15 mouse cellular contexts compared by ENCODE assay signal in genomic region chr4:141901711-141902478, GRCm38 (mm10). TPM values are rescaled to one million over a fixed set of nuclear protein-coding genes. Genes with fewer than 3 reads are reported as not detected.
DNase-seq lines count a peak whose midpoint lies in the region; ATAC-seq and TF ChIP-seq lines count a peak whose summit lies in the region.
"Had no signal": no experiment of that assay in that cellular context is flagged by ENCODE, and none has a peak within 500 bp of the region (broad histone marks: within the 10 kb centered on the region; RNA-seq: fewer than 3 reads in every experiment).

No protein-coding gene starts in this region.

- peaks cover 20% of the 10 kb centered on the region for H3K4me1 ChIP-seq in heart, embryonic 16.5 days (ENCODE audit: control insufficient read depth, insufficient read depth, low read length)
- H3K4me1 ChIP-seq in heart, adult 2 months (ENCODE audit: control insufficient read depth, insufficient read depth, low read length) = peaks cover 2% of the 10 kb centered on the region; the same call in 1 of the 2 replicates
- peaks cover 2% of the 10 kb centered on the region; the same call in 1 of the 2 replicates for H3K4me1 ChIP-seq in embryonic facial prominence, embryonic 11.5 days (ENCODE audit: control insufficient read depth, insufficient read depth, low read length)
- peaks cover 57% of the 10 kb centered on the region for H3K4me1 ChIP-seq in hindbrain, embryonic 14.5 days (replicated peaks; ENCODE audit: control insufficient read depth, insufficient read depth, low read length)
- peaks cover 49% of the 10 kb centered on the region for H3K4me1 ChIP-seq in neural tube, embryonic 12.5 days
- H3K4me1 ChIP-seq: liver, embryonic 15.5 days; megakaryocyte, embryonic 14.5 days had no signal

- H3K4me2 ChIP-seq in heart, embryonic 16.5 days (ENCODE audit: low read depth, low read length) = no peak overlapping the region
- H3K4me2 ChIP-seq in embryonic facial prominence, embryonic 11.5 days (ENCODE audit: low read depth, low read length) = no peak overlapping the region
- H3K4me2 ChIP-seq in hindbrain, embryonic 14.5 days (replicated peaks) = peak overlapping the region; percentile 29; the same call in 1 of the 2 replicates
- peak overlapping the region; percentile 30; the same call in 1 of the 2 replicates for H3K4me2 ChIP-seq in neural tube, embryonic 12.5 days (replicated peaks)
- H3K4me2 ChIP-seq: liver, embryonic 15.5 days had no signal

- no peak for TF ChIP-seq EP300 in heart, adult 2 months (IDR thresholded peaks at IDR 0.05; ENCODE audit: insufficient read depth, low read depth, low read length)

- TF ChIP-seq CTCF in heart, adult 2 months (IDR thresholded peaks at IDR 0.05) = no peak
- no peak for TF ChIP-seq CTCF in left cerebral cortex, adult 2 months (IDR thresholded peaks at IDR 0.05)

- H3K79me2 ChIP-seq in heart, adult 2 months (replicated peaks; ENCODE audit: control insufficient read depth, insufficient read depth, low read length) = no peaks in the 10 kb centered on the region

- H3K27ac ChIP-seq in heart, embryonic 16.5 days (ENCODE audit: low read length) = no peak overlapping the region
- no peak overlapping the region for H3K27ac ChIP-seq in heart, adult 2 months
- H3K27ac ChIP-seq in embryonic facial prominence, embryonic 11.5 days (replicated peaks; ENCODE audit: low read depth, low read length) = no peak overlapping the region
- peak overlapping the region; percentile 85 for H3K27ac ChIP-seq in hindbrain, embryonic 14.5 days
- peak overlapping the region; percentile 54 for H3K27ac ChIP-seq in neural tube, embryonic 12.5 days
- no peak overlapping the region for H3K27ac ChIP-seq in left cerebral cortex, adult 2 months
- H3K27ac ChIP-seq: liver, embryonic 15.5 days had no signal

- TF ChIP-seq POLR2A in heart, adult 2 months (IDR thresholded peaks at IDR 0.05; ENCODE audit: insufficient read depth, low read depth, low read length) = no peak

- H3K27me3 ChIP-seq in heart, embryonic 16.5 days (ENCODE audit: control insufficient read depth, insufficient read depth, low read length) = no peaks in the 10 kb centered on the region
- H3K27me3 ChIP-seq in heart, adult 2 months (ENCODE audit: control insufficient read depth, insufficient read depth, low read length) = no peaks in the 10 kb centered on the region
- no peaks in the 10 kb centered on the region for H3K27me3 ChIP-seq in embryonic facial prominence, embryonic 11.5 days (ENCODE audit: control insufficient read depth, insufficient read depth, low read length)
- no peaks in the 10 kb centered on the region for H3K27me3 ChIP-seq in hindbrain, embryonic 14.5 days (ENCODE audit: control insufficient read depth, insufficient read depth, low read length)
- H3K27me3 ChIP-seq in neural tube, embryonic 12.5 days (replicated peaks) = no peaks in the 10 kb centered on the region

- H3K4me3 ChIP-seq in heart, embryonic 16.5 days (ENCODE audit: low read length) = no peak overlapping the region
- no peak overlapping the region for H3K4me3 ChIP-seq in heart, adult 2 months
- H3K4me3 ChIP-seq in embryonic facial prominence, embryonic 11.5 days (ENCODE audit: low read depth, low read length) = no peak overlapping the region
- H3K4me3 ChIP-seq in hindbrain, embryonic 14.5 days (replicated peaks; ENCODE audit: low read length) = no peak overlapping the region
- no peak overlapping the region for H3K4me3 ChIP-seq in neural tube, embryonic 12.5 days
- H3K4me3 ChIP-seq in left cerebral cortex, adult 2 months = no peak overlapping the region
- H3K4me3 ChIP-seq: liver, embryonic 15.5 days; megakaryocyte, embryonic 14.5 days had no signal

- intact Hi-C loops in heart, adult 2 months (cut with DNase I) = no loop called here
- intact Hi-C loops in left cerebral cortex, postnatal 10 days (cut with DNase I) = no loop called here
- intact Hi-C loops in left cerebral cortex, adult 2 months (cut with DNase I) = no loop called here

- H3K36me3 ChIP-seq in heart, embryonic 16.5 days (ENCODE audit: control insufficient read depth, insufficient read depth) = no peaks in the 10 kb centered on the region
- no peaks in the 10 kb centered on the region for H3K36me3 ChIP-seq in heart, adult 2 months (ENCODE audit: control insufficient read depth, insufficient read depth, low read length)
- no peaks in the 10 kb centered on the region for H3K36me3 ChIP-seq in embryonic facial prominence, embryonic 11.5 days (replicated peaks; ENCODE audit: control insufficient read depth, insufficient read depth, low read depth, low read length)
- H3K36me3 ChIP-seq in hindbrain, embryonic 14.5 days (replicated peaks; ENCODE audit: control insufficient read depth, insufficient read depth) = no peaks in the 10 kb centered on the region
- no peaks in the 10 kb centered on the region for H3K36me3 ChIP-seq in neural tube, embryonic 12.5 days
- H3K36me3 ChIP-seq: liver, embryonic 15.5 days had no signal

- H3K9ac ChIP-seq in heart, embryonic 16.5 days (ENCODE audit: low read length) = 0 out of 2 replicates have a peak overlapping the region, but pooled peaks have one; percentile 27
- no peak overlapping the region for H3K9ac ChIP-seq in heart, adult 2 months (ENCODE audit: low read depth, low read length)
- no peak overlapping the region for H3K9ac ChIP-seq in embryonic facial prominence, embryonic 11.5 days (replicated peaks; ENCODE audit: low read length)
- peak overlapping the region; percentile 36 for H3K9ac ChIP-seq in hindbrain, embryonic 14.5 days
- H3K9ac ChIP-seq in neural tube, embryonic 12.5 days = no peak overlapping the region
- H3K9ac ChIP-seq: liver, embryonic 15.5 days had no signal

- DNase-seq in heart, adult 2 months = no peak
- no peak for DNase-seq in embryonic facial prominence, embryonic 11.5 days (ENCODE audit: low spot score)
- peak; percentile 43 for DNase-seq in hindbrain, embryonic 14.5 days (ENCODE audit: low spot score)
- DNase-seq in left cerebral cortex, postnatal 10 days (ENCODE audit: extremely low spot score in 1 of 2, low spot score in 2 of 2) = no peak
- no peak for DNase-seq in T-cell, adult 2 months (ENCODE audit: low spot score)
- DNase-seq in left cerebral cortex, adult 2 months (ENCODE audit: extremely low spot score in 1 of 2, low spot score in 2 of 2) = no peak
- DNase-seq: adrenal gland, postnatal 36 days; cerebellum, postnatal 25 days had no signal

- WGBS in heart, embryonic 16.5 days = 69% methylated on average over 17 of the region's 17 CpGs
- 86% methylated on average over 17 of the region's 17 CpGs for WGBS in heart, adult 2 months
- WGBS in embryonic facial prominence, embryonic 11.5 days = 54% methylated on average over 17 of the region's 17 CpGs
- WGBS in hindbrain, embryonic 14.5 days = 18% methylated on average over 17 of the region's 17 CpGs
- WGBS in neural tube, embryonic 12.5 days = 18% methylated on average over 17 of the region's 17 CpGs

- H3K9me3 ChIP-seq in heart, embryonic 16.5 days (replicated peaks; ENCODE audit: control insufficient read depth, low read length) = no peaks in the 10 kb centered on the region
- H3K9me3 ChIP-seq in embryonic facial prominence, embryonic 11.5 days (replicated peaks; ENCODE audit: control insufficient read depth, low read length) = no peaks in the 10 kb centered on the region
- H3K9me3 ChIP-seq in hindbrain, embryonic 14.5 days (ENCODE audit: control insufficient read depth, low read length) = no peaks in the 10 kb centered on the region
- no peaks in the 10 kb centered on the region for H3K9me3 ChIP-seq in neural tube, embryonic 12.5 days
- H3K9me3 ChIP-seq: liver, embryonic 15.5 days; megakaryocyte, embryonic 14.5 days had no signal

- no peak for ATAC-seq in heart, embryonic 16.5 days (replicated peaks; ENCODE audit: extremely low read depth, insufficient read depth, low FRiP score)
- ATAC-seq in embryonic facial prominence, embryonic 11.5 days (replicated peaks; ENCODE audit: insufficient number of reproducible peaks, low FRiP score, low TSS enrichment, low read depth) = peak; percentile 36; the same call in 1 of the 2 replicates
- ATAC-seq in hindbrain, embryonic 14.5 days (ENCODE audit: low FRiP score) = peak; percentile 80
- peak; percentile 74 for ATAC-seq in neural tube, embryonic 12.5 days (ENCODE audit: low FRiP score, low read depth)

RNA-seq across cellular contexts. Expression of gene Efhd2, which starts 27.2 kb away (rescaled TPM):
- polyA plus RNA-seq in heart, embryonic 16.5 days (2015; fragmentation: Nextera tagmentation; extraction: Ambion mirVana) = 79.2 and 80.4 TPM in 2 replicates
- 10 to 100 TPM; 19.4 to 21.2 TPM for total RNA-seq in heart, adult 2 months (2021)
- 28.4 and 33.0 TPM in 2 replicates for polyA plus RNA-seq in heart, adult 2 months (2012; rRNA removed)
- 18.2 and 19.1 TPM in 2 replicates for polyA plus RNA-seq in embryonic facial prominence, embryonic 11.5 days (2014; fragmentation: Nextera tagmentation; extraction: Ambion mirVana)
- 44.7 and 46.7 TPM in 2 replicates for polyA plus RNA-seq in hindbrain, embryonic 14.5 days (2014; fragmentation: Nextera tagmentation; extraction: Ambion mirVana)
- polyA plus RNA-seq in neural tube, embryonic 12.5 days (2016; fragmentation: Nextera tagmentation; extraction: Ambion mirVana) = 75.9 and 79.1 TPM in 2 replicates
- total RNA-seq in left cerebral cortex, postnatal 10 days (2021) = 10 to 100 TPM; 51.2 to 52.5 TPM
- 100 to 1,000 TPM; 271 to 279 TPM for total RNA-seq in left cerebral cortex, adult 2 months (2021)

RNA-seq across cellular contexts. Expression of gene Ctrc, which starts 55.7 kb away (rescaled TPM):
- polyA plus RNA-seq in heart, embryonic 16.5 days (2015; fragmentation: Nextera tagmentation; extraction: Ambion mirVana) = not detected in 2 replicates
- not detected for total RNA-seq in heart, adult 2 months (2021)
- not detected in 2 replicates for polyA plus RNA-seq in heart, adult 2 months (2012; rRNA removed)
- polyA plus RNA-seq in embryonic facial prominence, embryonic 11.5 days (2014; fragmentation: Nextera tagmentation; extraction: Ambion mirVana) = not detected in 2 replicates
- polyA plus RNA-seq in hindbrain, embryonic 14.5 days (2014; fragmentation: Nextera tagmentation; extraction: Ambion mirVana) = not detected in 2 replicates
- not detected in 2 replicates for polyA plus RNA-seq in neural tube, embryonic 12.5 days (2016; fragmentation: Nextera tagmentation; extraction: Ambion mirVana)
- total RNA-seq in left cerebral cortex, postnatal 10 days (2021) = not detected
- total RNA-seq in left cerebral cortex, adult 2 months (2021) = not detected
- total RNA-seq: adrenal gland, postnatal 36 days; layer of hippocampus, adult 18-20 months had no signal
- polyA plus RNA-seq: intestine, embryonic 14.5 days; liver, embryonic 15.5 days; urinary bladder, adult 2 months had no signal

Comparison
In these comparisons a context has a peak if more than half of its experiments do, and no peak if none do; other contexts are left out.
1. H3K9ac ChIP-seq: peak in heart, embryonic 16.5 days (single experiment) and hindbrain, embryonic 14.5 days (single experiment); none in heart, adult 2 months (single experiment), embryonic facial prominence, embryonic 11.5 days (single experiment) and neural tube, embryonic 12.5 days (single experiment).
2. H3K27ac ChIP-seq: peak in hindbrain, embryonic 14.5 days (single experiment) and neural tube, embryonic 12.5 days (single experiment); none in heart, embryonic 16.5 days (single experiment), heart, adult 2 months (single experiment), embryonic facial prominence, embryonic 11.5 days (single experiment) and left cerebral cortex, adult 2 months (single experiment).
3. H3K4me2 ChIP-seq: peak in hindbrain, embryonic 14.5 days (single experiment) and neural tube, embryonic 12.5 days (single experiment); none in heart, embryonic 16.5 days (single experiment) and embryonic facial prominence, embryonic 11.5 days (single experiment).